ENCODE assay signal across 22 mouse cellular contexts in the genomic region with DNA sequence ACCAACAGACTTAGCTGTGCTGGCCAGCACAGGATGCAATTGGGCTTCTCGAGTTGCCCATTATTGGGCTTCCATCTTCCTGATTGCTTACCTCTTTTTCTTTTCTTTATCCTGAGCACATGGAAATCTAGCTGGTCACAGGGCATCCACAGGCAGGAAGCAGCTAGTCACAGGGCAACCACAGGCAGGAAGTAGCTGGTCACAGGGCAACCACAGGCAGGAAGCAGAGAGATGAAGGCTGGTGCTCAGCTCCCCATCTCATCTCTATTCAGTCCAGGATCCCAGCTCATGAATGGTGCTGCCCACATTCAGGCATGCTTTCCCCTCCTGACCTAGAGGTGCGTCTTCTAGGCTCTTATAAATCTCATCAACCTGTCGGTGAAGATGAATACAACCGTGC.
"Had no signal": no experiment of that assay in that cellular context is flagged by ENCODE, and none has a peak within 500 bp of the region (broad histone marks: within the 10 kb centered on the region; RNA-seq: fewer than 3 reads in every experiment).

No protein-coding gene starts in this region.

- DNase-seq: kidney, adult 9 months; kidney, postnatal 14 days; kidney, postnatal 4 days; layer of hippocampus, postnatal 36 days; left cerebral cortex, postnatal 4 days; liver, postnatal 0 days; lung, embryonic 14.5 days; retina, postnatal 1 day; right cerebral cortex, postnatal 25 days; spleen, adult 18-20 months; thymus, postnatal 4 days had no signal

- H3K36me3 ChIP-seq: limb, embryonic 12.5 days; limb, embryonic 15.5 days; midbrain, embryonic 12.5 days; midbrain, embryonic 15.5 days; neural tube, embryonic 12.5 days; neural tube, embryonic 15.5 days; stomach, embryonic 15.5 days had no signal

- ATAC-seq: liver, postnatal 0 days; lung, postnatal 0 days; midbrain, embryonic 15.5 days had no signal

- H3K9me3 ChIP-seq: limb, embryonic 12.5 days; limb, embryonic 15.5 days; midbrain, embryonic 12.5 days; midbrain, embryonic 15.5 days; neural tube, embryonic 12.5 days; neural tube, embryonic 15.5 days; stomach, embryonic 15.5 days had no signal

- H3K27me3 ChIP-seq: limb, embryonic 15.5 days; midbrain, embryonic 12.5 days; midbrain, embryonic 15.5 days; neural tube, embryonic 12.5 days; neural tube, embryonic 15.5 days had no signal

- H3K27ac ChIP-seq: left cerebral cortex, adult 2 months; limb, embryonic 12.5 days; limb, embryonic 15.5 days; liver, embryonic 14.5 days; macrophage; midbrain, embryonic 12.5 days; midbrain, embryonic 15.5 days; neural tube, embryonic 12.5 days; neural tube, embryonic 15.5 days; stomach, embryonic 15.5 days had no signal

- H3K4me1 ChIP-seq: limb, embryonic 12.5 days; limb, embryonic 15.5 days; midbrain, embryonic 15.5 days; neural tube, embryonic 12.5 days; neural tube, embryonic 15.5 days had no signal

- H3K4me3 ChIP-seq: left cerebral cortex, adult 2 months; limb, embryonic 12.5 days; limb, embryonic 15.5 days; midbrain, embryonic 12.5 days; midbrain, embryonic 15.5 days; neural tube, embryonic 12.5 days; neural tube, embryonic 15.5 days; stomach, embryonic 15.5 days had no signal
